Mouse (Mus musculus): ENCODE data around the gene Znrf4.

The Znrf4 gene

GRCm38 (mm10) chr17:56468380-56468779, 43.9 kb downstream of the Znrf4 start:
- no peak for DNase-seq (ENCODE audit: low read depth, low spot score)

DNA sequence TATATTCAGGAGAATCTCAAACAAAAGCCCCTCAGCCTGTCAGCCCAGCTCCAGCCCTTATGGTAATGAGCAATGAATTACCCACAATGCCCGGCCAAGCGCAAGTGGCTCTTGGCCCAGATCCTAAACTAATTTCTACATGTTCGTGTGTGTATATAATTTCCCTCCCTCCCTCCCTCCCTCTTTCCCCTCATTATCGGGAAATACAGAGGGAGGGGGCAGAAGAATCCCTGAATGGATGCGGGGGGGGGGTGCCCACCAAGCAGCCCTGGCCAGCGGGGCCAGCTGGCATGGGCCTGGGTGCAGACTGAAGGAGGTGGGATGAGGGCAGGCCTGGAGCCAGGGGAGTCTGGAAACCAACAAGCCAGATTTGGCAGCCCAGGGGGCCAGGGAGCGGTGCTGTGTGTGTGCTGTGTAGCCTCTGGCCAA, 44.8 kb downstream of the Znrf4 start:
- DNase-seq (ENCODE audit: low read depth, low spot score), result no peak

GRCm38 (mm10) chr17:56466747-56467146, 45.5 kb downstream of the Znrf4 start:
- DNase-seq (ENCODE audit: low read depth, low spot score), result no peak

- DNase-seq (ENCODE audit: low read depth, low spot score), result no peak
These were observed 47.4 kb downstream of the Znrf4 start for GRCm38 (mm10) chr17:56464817-56465216.

- DNase-seq (ENCODE audit: low read depth, low spot score), result no peak
These were observed 47.9 kb downstream of the Znrf4 start for GRCm38 (mm10) chr17:56464345-56464744.

- no peak for DNase-seq (ENCODE audit: low read depth, low spot score)
These were observed 48.7 kb downstream of the Znrf4 start for GRCm38 (mm10) chr17:56463500-56463899.

DNA sequence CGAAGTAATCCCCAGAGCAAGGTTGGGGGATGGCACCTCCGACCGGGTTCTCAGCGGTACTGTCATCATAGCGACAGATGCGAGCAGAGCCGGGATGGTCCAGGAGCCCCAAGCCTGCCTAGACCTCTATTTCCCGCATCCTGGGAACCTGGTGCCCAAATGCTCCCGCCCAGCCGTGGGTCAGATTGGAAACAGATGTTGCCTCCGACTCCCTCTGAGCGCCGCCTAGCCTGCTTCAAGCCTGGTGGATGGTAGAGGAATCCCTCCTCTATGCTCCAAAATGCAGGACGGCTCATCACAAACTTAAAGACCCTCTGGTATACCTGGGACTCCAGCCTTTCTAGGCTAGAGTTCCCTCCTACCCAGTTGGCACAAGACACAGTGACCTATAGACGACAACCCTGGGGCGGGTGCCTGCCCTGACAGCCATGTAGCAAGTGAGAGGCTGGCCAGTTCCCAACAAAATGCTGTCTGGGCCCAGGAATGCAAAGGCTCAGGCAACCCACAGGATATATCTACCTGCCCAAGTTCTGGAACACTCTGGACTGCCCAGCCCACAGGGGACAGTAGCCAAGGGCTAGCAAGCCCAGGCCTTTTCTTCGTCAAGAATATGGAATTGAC, 49.3 kb downstream of the Znrf4 start:
- DNase-seq (ENCODE audit: low read depth, low spot score), result peak; percentile 86

DNA sequence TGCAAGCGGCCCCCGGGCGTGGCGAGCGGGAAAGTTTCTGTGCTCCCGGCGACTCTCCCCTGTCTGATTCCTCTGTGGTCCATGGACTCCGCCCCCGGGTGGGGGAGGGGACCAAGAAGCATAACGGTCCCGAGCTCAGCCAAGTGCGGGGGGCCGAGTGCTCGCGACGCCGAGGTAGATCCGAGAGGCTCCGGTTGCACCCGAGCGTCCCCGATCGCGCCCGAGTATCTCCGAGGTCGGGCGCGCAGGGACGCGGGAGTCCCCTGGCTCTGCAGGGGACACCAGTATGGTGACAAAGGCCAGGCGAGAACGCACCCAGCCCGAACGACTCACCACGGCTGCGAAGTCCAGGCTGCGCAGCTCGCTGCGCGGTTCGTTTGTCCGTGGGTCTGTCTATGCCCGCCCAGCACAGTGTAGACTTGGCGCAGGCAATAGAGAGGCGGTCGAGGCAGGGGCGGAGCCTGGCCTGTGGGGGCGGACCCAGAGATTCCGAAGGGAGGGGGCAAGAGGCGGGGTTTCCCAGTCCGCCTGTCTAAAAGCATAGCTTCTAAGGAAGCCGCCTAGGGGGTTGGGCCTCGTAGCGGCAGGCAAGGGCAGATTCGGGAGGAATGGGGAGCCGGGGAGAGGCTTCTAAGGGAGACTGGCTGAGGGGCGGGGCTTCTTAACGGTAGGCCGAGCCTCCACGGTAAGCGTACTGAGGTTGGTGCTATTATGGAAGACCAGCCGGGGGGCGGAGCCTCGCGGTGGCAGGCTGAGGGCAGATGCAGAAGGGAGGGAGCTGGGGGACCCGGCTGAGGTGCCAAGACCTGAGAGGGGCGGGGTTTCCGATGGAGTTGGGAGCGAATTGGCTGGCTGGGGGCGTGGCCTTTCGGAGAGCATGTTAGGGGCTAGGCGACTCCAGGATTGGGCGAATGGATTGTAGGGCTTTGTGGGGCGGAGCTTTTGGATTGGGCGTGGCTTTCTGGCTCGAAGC, 50.2 kb downstream of the Znrf4 start:
- DNase-seq (ENCODE audit: low read depth, low spot score), result peak; percentile 99
